Mouse (Mus musculus): ENCODE measurements around the gene Rabepk.
"Not testable (repeated sequence)": the region's sequence is repeated elsewhere in the genome, so short reads cannot be mapped to it uniquely, and the experiment has no call there.

Rabepk gene

GRCm38 (mm10) chr2:34804172-34804571 is 4.5 kb upstream of the Rabepk start:
- DNase-seq (ENCODE audit: low read depth), result no peak

GRCm38 (mm10) chr2:34803746-34804145 is 4.0 kb upstream of the Rabepk start:
- DNase-seq (ENCODE audit: low read depth), result no peak

- peak; percentile 62 for DNase-seq (ENCODE audit: low read depth)
Measured at GRCm38 (mm10) chr2:34802565-34803245, 3.0 kb upstream of the Rabepk start.

- peak; percentile 99 for DNase-seq (ENCODE audit: low read depth)
Measured at GRCm38 (mm10) chr2:34801516-34802482, 2.1 kb upstream of the Rabepk start.

- no peak for DNase-seq (ENCODE audit: low read depth)
Measured at GRCm38 (mm10) chr2:34800371-34800770, 659 bp upstream of the Rabepk start.

GRCm38 (mm10) chr2:34795426-34795825 is 4.3 kb downstream of the Rabepk start:
- no peak for DNase-seq (ENCODE audit: low read depth)

GRCm38 (mm10) chr2:34794511-34794910 is 5.2 kb downstream of the Rabepk start:
- no peak for DNase-seq (ENCODE audit: low read depth)

GRCm38 (mm10) chr2:34792543-34792942 is 7.2 kb downstream of the Rabepk start:
- DNase-seq (ENCODE audit: low read depth), result not testable (repeated sequence)

- peak; percentile 89 for DNase-seq (ENCODE audit: low read depth)
Measured at GRCm38 (mm10) chr2:34790282-34790681, 9.4 kb downstream of the Rabepk start.

- peak; percentile 86 for DNase-seq (ENCODE audit: low read depth)
Measured at GRCm38 (mm10) chr2:34784085-34784484, 15.6 kb downstream of the Rabepk start.

- DNase-seq (ENCODE audit: low read depth), result no peak
Measured at GRCm38 (mm10) chr2:34783064-34784020, 16.4 kb downstream of the Rabepk start.

- peak; percentile 43 for DNase-seq (ENCODE audit: low read depth)
Measured at GRCm38 (mm10) chr2:34777237-34777868, 22.4 kb downstream of the Rabepk start.

GRCm38 (mm10) chr2:34774493-34774892 is 25.2 kb downstream of the Rabepk start:
- peak; percentile 37 for DNase-seq (ENCODE audit: low read depth)

GRCm38 (mm10) chr2:34773673-34774072 is 26.0 kb downstream of the Rabepk start:
- peak; percentile 29 for DNase-seq (ENCODE audit: low read depth)

GRCm38 (mm10) chr2:34772252-34773235 is 27.2 kb downstream of the Rabepk start:
- DNase-seq (ENCODE audit: low read depth), result peak; percentile 72

- peak; percentile 99 for DNase-seq (ENCODE audit: low read depth)
Measured at GRCm38 (mm10) chr2:34771368-34772226, 28.1 kb downstream of the Rabepk start, which contains the start of gene Hspa5. Hspa5 (plus strand) TSS chr2:34771970.

- DNase-seq (ENCODE audit: low read depth), result no peak
Measured at GRCm38 (mm10) chr2:34770951-34771350, 28.8 kb downstream of the Rabepk start.

GRCm38 (mm10) chr2:34770049-34770448 is 29.7 kb downstream of the Rabepk start:
- no peak for DNase-seq (ENCODE audit: low read depth)

GRCm38 (mm10) chr2:34764801-34765200 is 34.9 kb downstream of the Rabepk start:
- DNase-seq (ENCODE audit: low read depth), result no peak

All from naive thymus-derived CD4-positive, alpha-beta T cell, adult 2 months (primary cell).